Mouse (Mus musculus) ES-Bruce4 (cell line): Measurements from ENCODE around the gene Clns1a. TPM values are rescaled to one million over a fixed set of nuclear protein-coding genes. Genes with fewer than 3 reads are reported as not detected.

Experiments
- H3K27ac ChIP-seq: 2 replicates; pipeline ENCODE4 v1.5.1; 2012; ENCODE audit warnings: low read length, inconsistent platforms; ENCODE audit not compliant: insufficient read depth
- H3K27me3 ChIP-seq: 2 replicates; pipeline ENCODE4 v1.6.1; 2012; ENCODE audit warnings: mild to moderate bottlenecking, low read length, inconsistent platforms; ENCODE audit not compliant: control insufficient read depth, poor library complexity, insufficient read depth, severe bottlenecking
- H3K36me3 ChIP-seq: 2 replicates; pipeline ENCODE4 v1.6.1; 2012; ENCODE audit warnings: inconsistent platforms, mild to moderate bottlenecking, low read length, moderate library complexity; ENCODE audit not compliant: control insufficient read depth, poor library complexity, insufficient read depth, severe bottlenecking
- H3K4me1 ChIP-seq: one replicate; pipeline ENCODE4 v1.8.1; 2011; ENCODE audit warnings: low read length; ENCODE audit not compliant: control insufficient read depth, insufficient read depth
- H3K4me3 ChIP-seq: 2 replicates; pipeline ENCODE4 v1.5.1; 2011; ENCODE audit warnings: low read depth, mild to moderate bottlenecking, low read length
- H3K9ac ChIP-seq: 2 replicates; pipeline ENCODE4 v1.6.1; 2012; ENCODE audit warnings: low read depth, mild to moderate bottlenecking, inconsistent platforms; ENCODE audit not compliant: poor library complexity, severe bottlenecking
- H3K9me3 ChIP-seq: replicated peaks from 2 replicates; pipeline ENCODE4 v1.6.1; 2012; ENCODE audit warnings: mild to moderate bottlenecking, low read length, inconsistent platforms; ENCODE audit not compliant: control insufficient read depth, poor library complexity, insufficient read depth, severe bottlenecking
- CTCF ChIP-seq: IDR thresholded peaks from one replicate; pipeline ENCODE4 v1.8.1; 2011; ENCODE audit warnings: low read depth, low read length
- EP300 ChIP-seq: IDR thresholded peaks from 2 replicates; pipeline ENCODE4 v1.6.1; 2011; ENCODE audit warnings: low read depth, low read length; ENCODE audit not compliant: insufficient read depth
- POLR2A ChIP-seq: IDR thresholded peaks from one replicate; pipeline ENCODE4 v1.8.1; 2011; ENCODE audit warnings: low read length; ENCODE audit not compliant: insufficient read depth
- polyA plus RNA-seq: library from polyadenylated mRNA; stranded (reverse); fragments of >200 nt; gene quantifications from 2 replicates; pipeline ENCODE4 v1.2.4, GENCODE M21; 2011; ENCODE audit warnings: low read depth; ENCODE audit not compliant: missing spikeins, insufficient read depth, insufficient read length

Gene Clns1a
- polyA plus RNA-seq, 1 experiment, result 155 TPM

GRCm38 (mm10) chr7:97707809-97708208, 11.4 kb downstream of the Clns1a start:
- TF ChIP-seq CTCF (no peak), POLR2A (no peak), EP300 (no peak)
- no peak overlapping the region for H3K9ac ChIP-seq
- H3K4me3 ChIP-seq, result no peak overlapping the region
- peaks cover 17% of the 10 kb centered on the region for H3K36me3 ChIP-seq
- H3K4me1 ChIP-seq, result no peaks in the 10 kb centered on the region
- H3K9me3 ChIP-seq, result no peaks in the 10 kb centered on the region
- no peaks in the 10 kb centered on the region for H3K27me3 ChIP-seq
- H3K27ac ChIP-seq, result no peak overlapping the region

DNA sequence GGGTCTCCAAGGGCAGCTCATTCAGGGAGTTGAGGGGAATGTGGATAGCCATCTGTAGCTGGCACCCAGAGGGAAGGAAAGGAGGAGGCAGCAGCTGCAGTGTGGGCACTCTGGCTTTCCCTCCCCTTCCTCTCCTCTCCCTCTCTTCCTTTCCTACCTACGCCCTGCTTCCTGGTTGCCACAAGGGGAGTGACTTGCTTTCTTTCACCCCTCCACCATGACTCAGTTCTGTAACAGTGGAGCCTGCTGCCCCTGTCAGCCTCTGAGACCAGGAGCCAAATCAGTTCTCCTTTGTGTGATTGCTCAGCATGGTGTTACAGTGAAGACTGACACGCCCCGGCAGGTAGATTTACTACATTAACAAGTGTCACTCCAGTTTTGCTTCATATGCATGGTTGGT, 12.8 kb downstream of the Clns1a start:
- no peaks in the 10 kb centered on the region for H3K4me1 ChIP-seq
- H3K4me3 ChIP-seq, result no peak overlapping the region
- H3K9me3 ChIP-seq, result no peaks in the 10 kb centered on the region
- H3K9ac ChIP-seq, result no peak overlapping the region
- no peaks in the 10 kb centered on the region for H3K27me3 ChIP-seq
- H3K27ac ChIP-seq, result no peak overlapping the region
- TF ChIP-seq CTCF (no peak), EP300 (no peak), POLR2A (no peak)
- H3K36me3 ChIP-seq, result peaks cover 26% of the 10 kb centered on the region

DNA sequence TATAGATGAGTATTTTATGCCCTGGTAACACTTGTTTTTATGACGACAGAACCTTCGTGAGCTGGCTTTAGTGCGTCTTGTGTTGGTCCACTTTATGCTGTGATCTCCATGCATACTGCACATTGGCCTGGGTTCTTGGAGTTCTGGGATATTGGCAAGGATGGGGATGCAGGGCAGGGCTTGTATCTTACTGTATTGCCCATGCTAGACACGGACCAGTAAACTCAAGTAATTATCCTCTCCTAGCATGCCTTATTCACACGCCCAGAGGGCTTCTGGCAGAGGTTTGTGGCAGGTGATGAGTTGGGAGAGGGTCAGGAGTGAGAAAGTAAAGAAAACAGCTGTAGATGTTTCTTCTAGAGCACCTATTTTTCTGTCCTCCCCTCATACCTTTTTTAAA, 18.2 kb downstream of the Clns1a start:
- Histone ChIP-seq H3K36me3 (peaks cover 54% of the 10 kb centered on the region), H3K4me3 (no peak overlapping the region), H3K9ac (no peak overlapping the region), H3K27me3 (no peaks in the 10 kb centered on the region), H3K9me3 (no peaks in the 10 kb centered on the region), H3K27ac (no peak overlapping the region), H3K4me1 (peaks cover 1% of the 10 kb centered on the region)
- TF ChIP-seq EP300 (no peak), POLR2A (no peak), CTCF (no peak)

DNA sequence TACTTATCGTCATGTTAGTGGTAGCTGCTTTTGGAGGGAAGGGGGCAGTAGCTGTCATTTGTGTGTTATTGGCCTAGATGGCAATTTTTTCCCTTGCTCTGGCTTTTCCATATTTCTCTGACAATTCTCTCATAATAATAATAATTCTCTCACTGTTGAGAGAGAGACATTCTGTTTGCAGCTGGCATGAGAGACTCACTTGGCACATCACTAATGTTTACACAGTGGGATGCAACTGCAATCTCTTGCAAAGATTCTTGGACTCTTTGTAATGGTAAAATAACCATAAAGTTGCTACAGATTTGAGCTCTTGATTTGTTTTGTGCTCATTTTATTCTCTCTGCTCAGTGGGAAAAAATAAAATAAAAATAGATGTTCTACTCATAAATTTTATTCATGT, 20.9 kb downstream of the Clns1a start:
- H3K9ac ChIP-seq, result no peak overlapping the region
- no peaks in the 10 kb centered on the region for H3K27me3 ChIP-seq
- peaks cover 45% of the 10 kb centered on the region for H3K36me3 ChIP-seq

DNA sequence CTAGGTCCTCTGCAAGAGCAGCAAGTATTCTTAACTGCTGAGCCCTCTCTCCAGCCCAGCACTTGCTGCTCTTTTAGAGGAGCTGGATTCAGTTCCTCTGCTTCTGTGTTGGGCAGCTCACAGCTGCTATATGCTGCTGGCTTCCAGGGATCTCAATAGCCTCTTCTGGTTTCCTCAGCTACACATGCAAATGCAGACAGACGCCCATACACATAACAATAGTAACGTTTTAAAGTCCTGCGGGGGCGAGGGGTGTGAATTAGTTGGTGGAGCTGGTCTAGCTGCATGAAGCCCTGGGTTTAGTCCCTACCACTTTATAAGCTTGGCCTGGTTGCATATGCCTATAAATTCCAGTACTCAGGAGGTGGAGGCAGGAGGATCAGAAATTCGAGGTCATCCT, 22.6 kb downstream of the Clns1a start:
- Histone ChIP-seq H3K27ac (peak overlapping the region; percentile 53; the same call in 1 of the 2 replicates), H3K36me3 (peaks cover 36% of the 10 kb centered on the region), H3K4me3 (no peak overlapping the region), H3K9ac (no peak overlapping the region), H3K4me1 (peaks cover 1% of the 10 kb centered on the region), H3K27me3 (no peaks in the 10 kb centered on the region), H3K9me3 (no peaks in the 10 kb centered on the region)
- TF ChIP-seq CTCF (no peak), EP300 (0 out of 2 replicates have a peak, but pooled peaks have one; percentile 15)

More for the DNA sequence above, 20.9 kb downstream of the Clns1a start:
- Histone ChIP-seq H3K27ac (no peak overlapping the region), H3K4me3 (no peak overlapping the region), H3K9me3 (no peaks in the 10 kb centered on the region), H3K4me1 (peaks cover 1% of the 10 kb centered on the region)
- TF ChIP-seq POLR2A (no peak), EP300 (no peak), CTCF (no peak)

- no peak overlapping the region for H3K4me3 ChIP-seq
- H3K9me3 ChIP-seq, result no peaks in the 10 kb centered on the region
- no peak overlapping the region for H3K27ac ChIP-seq
- no peaks in the 10 kb centered on the region for H3K27me3 ChIP-seq
- H3K9ac ChIP-seq, result no peak overlapping the region
- H3K36me3 ChIP-seq, result peaks cover 26% of the 10 kb centered on the region
- TF ChIP-seq EP300, result no peak
- peak; percentile 42 for TF ChIP-seq CTCF
- no peak for TF ChIP-seq POLR2A
- peaks cover 1% of the 10 kb centered on the region for H3K4me1 ChIP-seq
Measured at GRCm38 (mm10) chr7:97720109-97720508, 23.7 kb downstream of the Clns1a start.
